Mouse (Mus musculus): Measurements from ENCODE around the gene Smad9.

GRCm38 (mm10) chr3:54766034-54766433, 10.7 kb downstream of the Smad9 start:
- no peak for TF ChIP-seq CTCF (IDR thresholded peaks at IDR 0.05; ENCODE audit: low read depth, low read length)
- no peak for TF ChIP-seq GATA1 (IDR thresholded peaks at IDR 0.05; ENCODE audit: borderline replicate concordance, low read length)
- TF ChIP-seq POLR2AphosphoS5 (IDR thresholded peaks at IDR 0.05; ENCODE audit: insufficient replicate concordance, low read depth, low read length), result no peak
